Mouse (Mus musculus) kidney, adult 9 months (tissue): Measurements from ENCODE around the gene Cnn1.
A peak's percentile ranks its signal among the peaks of the same experiment; 100 is the strongest.
"Not testable (repeated sequence)": the region's sequence is repeated elsewhere in the genome, so short reads cannot be mapped to it uniquely, and the experiment has no call there.

Experiments
- DNase-seq: peaks from one replicate; pipeline ENCODE4 v3.0.0; 2022

Cnn1 gene

GRCm38 (mm10) chr9:22098993-22099696, at the start of gene Cnn1:
Gene Cnn1, plus strand, starts transcription at chr9:22099216.
- no peak for DNase-seq

- no peak for DNase-seq
Measured at GRCm38 (mm10) chr9:22049315-22049714, 49.7 kb upstream of the Cnn1 start.

- no peak for DNase-seq
Measured at GRCm38 (mm10) chr9:22049721-22050270, 49.2 kb upstream of the Cnn1 start.

- DNase-seq = peak; percentile 53
Measured at GRCm38 (mm10) chr9:22050351-22050889, 48.6 kb upstream of the Cnn1 start.

GRCm38 (mm10) chr9:22051161-22051957, 47.7 kb upstream of the Cnn1 start:
- DNase-seq = no peak

GRCm38 (mm10) chr9:22051958-22052254, 47.1 kb upstream of the Cnn1 start, which contains the start of gene Elavl3:
Gene Elavl3, minus strand, starts transcription at chr9:22052023.
- DNase-seq = no peak

GRCm38 (mm10) chr9:22053657-22054056, 45.4 kb upstream of the Cnn1 start:
- DNase-seq = no peak

- DNase-seq = peak; percentile 85
Measured at GRCm38 (mm10) chr9:22054411-22055076, 44.5 kb upstream of the Cnn1 start.

GRCm38 (mm10) chr9:22055713-22056112, 43.3 kb upstream of the Cnn1 start:
- no peak for DNase-seq

GRCm38 (mm10) chr9:22056303-22056910, 42.6 kb upstream of the Cnn1 start:
- peak; percentile 74 for DNase-seq

GRCm38 (mm10) chr9:22057031-22057517, 41.9 kb upstream of the Cnn1 start:
- no peak for DNase-seq

- no peak for DNase-seq
Measured at GRCm38 (mm10) chr9:22058011-22058424, 41.0 kb upstream of the Cnn1 start.

GRCm38 (mm10) chr9:22061339-22061738, 37.7 kb upstream of the Cnn1 start:
- no peak for DNase-seq

- DNase-seq = no peak
Measured at GRCm38 (mm10) chr9:22064341-22064740, 34.7 kb upstream of the Cnn1 start.

- DNase-seq = no peak
Measured at GRCm38 (mm10) chr9:22065642-22066041, 33.4 kb upstream of the Cnn1 start.

GRCm38 (mm10) chr9:22066433-22066832, 32.6 kb upstream of the Cnn1 start:
- peak; percentile 68 for DNase-seq

GRCm38 (mm10) chr9:22067195-22067594, 31.8 kb upstream of the Cnn1 start:
- DNase-seq = no peak

- DNase-seq = no peak
Measured at GRCm38 (mm10) chr9:22069881-22070553, 29.0 kb upstream of the Cnn1 start.

- peak; percentile 98 for DNase-seq
Measured at GRCm38 (mm10) chr9:22070791-22071573, 28.0 kb upstream of the Cnn1 start, which contains the start of the genes Gm49318 and Zfp653. Gene Gm49318, minus strand, starts transcription at chr9:22071259. Gene Zfp653, minus strand, starts transcription at chr9:22071376.

GRCm38 (mm10) chr9:22072276-22072675, 26.7 kb upstream of the Cnn1 start:
- DNase-seq = no peak

- DNase-seq = not testable (repeated sequence)
Measured at GRCm38 (mm10) chr9:22075778-22076177, 23.2 kb upstream of the Cnn1 start.
